Mouse (Mus musculus) heart, postnatal 10 days (tissue): ENCODE measurements at regions not wholly inside any gene's neighbourhood (a gene's known extent, or its start where the extent isn't known, plus 50 kb on each side); places are given as distances from the start of the nearest gene placed in this dataset.
"Not testable (repeated sequence)": the region's sequence is repeated elsewhere in the genome, so short reads cannot be mapped to it uniquely, and the experiment has no call there.

Experiments
- DNase-seq, 2 experiments: peaks; one replicate each; pipeline ENCODE4 v3.0.0; 2021
- intact Hi-C: fragments of 180-260 bp; cut with DNase I; formaldehyde crosslinking; loops from one replicate; pipeline ENCODE4 v1.15.1; 2025

- intact Hi-C loops = no loop called here
- no peak for DNase-seq
Measured at GRCm38 (mm10) chrX:41216827-41217226, 183.8 kb upstream of the Gria3 start.

- intact Hi-C loops, DNase-seq: not testable (repeated sequence)
Measured at GRCm38 (mm10) chrX:41249739-41250138, 150.9 kb upstream of the Gria3 start.

- intact Hi-C loops = no loop called here
- no peak for DNase-seq
Measured at GRCm38 (mm10) chrX:41252923-41253322, 147.7 kb upstream of the Gria3 start.

GRCm38 (mm10) chrX:41254695-41255094 lies 146.0 kb upstream of the Gria3 start:
- intact Hi-C loops = no loop called here
- DNase-seq = no peak

- DNase-seq = no peak
- intact Hi-C loops = no loop called here
Measured at GRCm38 (mm10) chrX:41291098-41291497, 109.6 kb upstream of the Gria3 start.

GRCm38 (mm10) chrX:41316493-41316892 lies 84.2 kb upstream of the Gria3 start:
- intact Hi-C loops = no loop called here
- no peak for DNase-seq

GRCm38 (mm10) chrX:41317740-41318139 lies 82.9 kb upstream of the Gria3 start:
- intact Hi-C loops = no loop called here
- no peak for DNase-seq

- peak in 1 of 2 experiments; percentile 2 for DNase-seq
- intact Hi-C loops = no loop called here
Measured at GRCm38 (mm10) chrX:41319896-41320295, 80.8 kb upstream of the Gria3 start.
